Mouse (Mus musculus) kidney, adult 2 months (tissue): Measurements from ENCODE around the gene Tnf.

ENCODE experiments used
- CTCF ChIP-seq: fragments of 200-500 bp; conservative IDR thresholded peaks from 2 replicates; pipeline ENCODE4 v1.5.1; 2011; ENCODE audit warnings: low read depth, mild to moderate bottlenecking, control low read depth, low read length, moderate library complexity, mixed read lengths; ENCODE audit not compliant: insufficient read depth, insufficient read length
- POLR2A ChIP-seq: fragments of 200-500 bp; IDR thresholded peaks from one replicate; pipeline ENCODE4 v1.6.1; 2011; ENCODE audit warnings: low read depth, low read length, control low read depth

DNA sequence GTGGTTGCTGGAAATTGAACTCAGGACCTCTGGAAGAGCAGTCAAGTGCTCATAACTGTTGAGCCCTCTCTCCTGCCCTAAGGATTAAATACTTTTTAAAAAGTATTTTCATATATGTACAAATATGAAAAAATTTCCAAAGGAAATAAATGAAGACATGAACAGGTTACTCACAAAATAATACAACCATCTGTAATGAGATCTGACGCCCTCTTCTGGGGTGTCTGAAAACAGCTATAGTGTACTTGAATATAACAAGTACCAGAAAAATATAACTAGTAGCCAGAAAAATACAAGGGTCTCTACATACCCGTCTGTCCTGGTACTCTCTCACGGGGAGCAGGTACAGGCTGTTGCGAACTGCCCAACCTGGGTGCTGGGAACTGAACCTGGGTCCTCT, 22.8 kb upstream of the Tnf start:
- no peak for TF ChIP-seq CTCF
- TF ChIP-seq POLR2A = no peak
